Mouse (Mus musculus) bone marrow macrophage, adult 2 months (primary cell): Measurements from ENCODE around the gene Bloc1s6. TPM values are rescaled to one million over a fixed set of nuclear protein-coding genes. Genes with fewer than 3 reads are reported as not detected.

Source experiments
- H3K27ac ChIP-seq: 2 replicates; pipeline ENCODE4 v1.5.1; 2012; ENCODE audit warnings: low read depth, low read length; ENCODE audit not compliant: insufficient read depth
- H3K4me1 ChIP-seq: 2 replicates; pipeline ENCODE4 v1.6.1; 2012; ENCODE audit warnings: low read length; ENCODE audit not compliant: control insufficient read depth, insufficient read depth
- H3K4me3 ChIP-seq: 2 replicates; pipeline ENCODE4 v1.5.1; 2012; ENCODE audit warnings: mild to moderate bottlenecking, low read length, moderate library complexity; ENCODE audit not compliant: insufficient read depth
- CTCF ChIP-seq: IDR thresholded peaks from 2 replicates; pipeline ENCODE4 v1.5.1; 2012; ENCODE audit warnings: low read depth, mild to moderate bottlenecking, low read length, moderate library complexity
- POLR2A ChIP-seq: IDR thresholded peaks from 2 replicates; pipeline ENCODE4 v1.6.1; 2012; ENCODE audit warnings: mild to moderate bottlenecking, low read depth, low read length, borderline replicate concordance
- polyA plus RNA-seq: library from polyadenylated mRNA; stranded (reverse); fragments of >200 nt; gene quantifications from 2 replicates; pipeline ENCODE4 v1.2.4, GENCODE M21; 2012; ENCODE audit not compliant: missing spikeins, insufficient read depth, insufficient read length

Bloc1s6 gene
- polyA plus RNA-seq, 1 experiment, result 48.8 TPM

DNA sequence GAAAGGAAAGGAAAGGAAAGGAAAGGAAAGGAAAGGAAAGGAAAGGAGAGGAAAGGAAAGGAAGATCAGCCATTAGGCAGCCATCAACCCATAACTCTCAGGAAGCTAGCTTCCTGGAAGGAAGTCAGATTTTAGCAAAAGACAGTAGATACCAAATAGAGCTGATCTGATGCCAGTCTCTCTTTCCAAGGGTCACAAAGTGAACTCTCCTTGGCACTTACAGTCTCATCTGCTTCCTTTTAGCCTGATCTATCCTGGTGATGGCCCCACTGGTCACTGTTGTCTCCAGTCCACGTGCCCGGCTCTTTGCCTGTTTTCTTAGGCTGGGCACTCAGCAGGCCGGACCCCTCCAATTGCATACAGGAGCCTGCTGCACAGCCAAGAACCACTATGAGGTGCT is 46.4 kb downstream of the Bloc1s6 start:
- no peak for TF ChIP-seq CTCF
- no peak for TF ChIP-seq POLR2A

DNA sequence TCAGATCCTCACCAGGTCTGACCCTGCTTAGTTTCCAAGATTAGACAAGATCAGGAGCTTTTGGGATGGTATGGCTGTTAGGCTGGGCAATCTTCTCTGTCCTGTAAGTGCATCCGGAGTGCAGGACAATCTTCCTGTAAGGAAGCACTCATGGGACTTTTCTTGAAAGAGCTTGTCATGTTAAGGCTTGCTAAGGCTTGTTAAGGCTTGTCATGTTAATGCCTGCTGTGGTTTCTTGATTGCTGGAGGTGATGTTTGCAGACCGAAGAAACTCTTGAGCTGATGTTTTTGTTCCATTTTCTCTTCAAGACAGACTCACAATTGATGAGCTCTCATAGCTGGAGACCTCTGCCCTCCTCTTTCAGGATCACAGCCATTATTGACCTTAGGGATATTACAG is 47.9 kb downstream of the Bloc1s6 start:
- TF ChIP-seq CTCF (no peak), POLR2A (no peak)
- H3K4me3 ChIP-seq, result no peak overlapping the region
- no peak overlapping the region for H3K27ac ChIP-seq
- H3K4me1 ChIP-seq, result peaks cover 22% of the 10 kb centered on the region

More for the DNA sequence above, 46.4 kb downstream of the Bloc1s6 start:
- H3K4me3 ChIP-seq, result no peak overlapping the region
- H3K4me1 ChIP-seq, result peaks cover 30% of the 10 kb centered on the region
- H3K27ac ChIP-seq, result no peak overlapping the region

DNA sequence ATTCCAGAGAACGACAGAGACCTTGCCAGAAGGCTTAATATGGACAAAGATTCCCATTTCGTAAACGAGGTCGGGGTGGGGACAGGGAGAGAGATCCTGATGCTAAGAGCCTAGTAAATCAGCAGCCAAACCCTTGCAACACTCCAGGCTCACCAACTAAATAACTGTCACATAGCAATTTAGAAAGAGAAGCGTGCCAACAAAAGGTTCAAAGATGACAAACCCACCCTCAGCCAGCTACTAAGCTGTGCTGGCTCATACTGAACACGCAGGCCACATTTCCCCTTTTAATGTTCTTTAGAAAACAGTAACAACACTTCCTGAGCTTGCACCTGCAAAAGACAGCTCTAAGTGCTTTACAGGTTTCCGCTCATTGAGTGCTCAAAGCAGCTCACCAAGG is 51.0 kb downstream of the Bloc1s6 start:
- H3K27ac ChIP-seq, result no peak overlapping the region
- H3K4me3 ChIP-seq, result no peak overlapping the region
- TF ChIP-seq POLR2A, result no peak
- TF ChIP-seq CTCF, result no peak
- peaks cover under 1% of the 10 kb centered on the region for H3K4me1 ChIP-seq

DNA sequence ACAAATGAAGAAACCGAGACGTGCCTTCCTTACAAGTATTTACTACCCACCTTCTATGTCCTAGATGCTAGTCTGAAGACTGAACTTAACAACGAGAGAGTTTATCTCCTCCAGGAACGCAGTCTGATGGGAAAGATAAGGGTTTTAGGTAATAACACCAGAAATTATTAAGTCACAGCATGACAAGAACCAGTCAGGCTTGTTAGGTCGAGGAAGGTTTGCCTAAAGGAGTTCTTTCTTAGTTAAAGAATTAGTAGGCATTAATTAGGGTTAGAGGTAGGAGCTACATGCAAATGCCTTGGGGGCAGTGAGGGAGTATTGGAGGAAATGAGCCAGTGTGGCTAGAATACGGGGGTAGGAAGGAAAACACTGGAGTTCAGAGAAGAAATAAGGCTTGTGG is 51.4 kb downstream of the Bloc1s6 start:
- Histone ChIP-seq H3K4me3 (no peak overlapping the region), H3K4me1 (no peaks in the 10 kb centered on the region), H3K27ac (no peak overlapping the region)
- TF ChIP-seq POLR2A, result no peak

Other genes starting within 250 kb of the Bloc1s6 start
- gene Gatm, start 127.2 kb upstream of the Bloc1s6 start, polyA plus RNA-seq, result 59.3 and 60.9 TPM in 2 replicates
- not detected in 2 replicates for gene AA467197, start 101.5 kb upstream of the Bloc1s6 start, polyA plus RNA-seq
- gene Slc30a4, start 35.8 kb upstream of the Bloc1s6 start, polyA plus RNA-seq, result 6.6 and 7.7 TPM in 2 replicates
- 111 and 118 TPM in 2 replicates for gene Sqor, start 26.7 kb downstream of the Bloc1s6 start, polyA plus RNA-seq